Mouse (Mus musculus) heart, adult 2 months (tissue): Measurements from ENCODE around the gene Uvssa.

Experiments used
- CTCF ChIP-seq: fragments of 200-600 bp; IDR thresholded peaks from 2 replicates; pipeline ENCODE4 v1.8.1; 2022; ENCODE audit warnings: antibody characterized with exemption, mild to moderate bottlenecking, moderate library complexity
- POLR2A ChIP-seq: fragments of 200-500 bp; IDR thresholded peaks from 2 replicates; pipeline ENCODE4 v1.6.1; 2011; ENCODE audit warnings: mild to moderate bottlenecking, low read depth, low read length, control low read depth; ENCODE audit not compliant: insufficient read depth

- TF ChIP-seq CTCF (no peak), POLR2A (no peak)
Observed at GRCm38 (mm10) chr5:33349205-33349604, 29.1 kb upstream of the Uvssa start.
